Mouse (Mus musculus): ENCODE results near the gene Tnfsf14. TPM values are rescaled to one million over a fixed set of nuclear protein-coding genes. Genes with fewer than 3 reads are reported as not detected.

Tnfsf14 gene
- total RNA-seq, 1 experiment, result 0.13 TPM

DNA sequence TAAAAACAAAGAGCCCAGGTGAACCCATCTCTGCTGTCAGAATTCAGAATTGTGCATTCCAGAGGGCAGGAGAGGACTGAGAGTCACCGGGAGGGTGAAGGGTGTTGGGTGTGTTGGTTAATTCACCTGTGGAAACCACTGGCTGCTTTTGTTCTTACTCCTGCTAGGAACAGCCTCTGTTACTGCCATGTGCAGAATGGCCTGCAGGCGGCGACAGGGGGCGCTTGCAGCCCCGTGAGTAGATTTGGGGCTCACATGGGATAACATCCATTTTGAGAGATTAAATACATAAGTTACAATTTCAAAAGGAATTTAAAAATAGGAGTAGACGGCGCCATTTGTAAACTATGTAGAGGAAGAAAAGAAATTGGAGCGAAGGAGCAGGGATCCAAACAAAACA, 13.6 kb downstream of the Tnfsf14 start:
- Histone ChIP-seq H3K4me1 (ENCODE audit: control insufficient read depth in 2 of 2, insufficient read depth in 2 of 2, low read length in 2 of 2, poor library complexity in 1 of 2) (no peaks in the 10 kb centered on the region), H3K9ac (ENCODE audit: insufficient read depth, low read depth, low read length, poor library complexity, severe bottlenecking) (no peak overlapping the region), H3K9me3 (ENCODE audit: control insufficient read depth, insufficient read depth, low read depth, low read length) (no peaks in the 10 kb centered on the region), H3K4me3 (ENCODE audit: insufficient read depth in 1 of 2, low read depth in 1 of 2, low read length in 2 of 2, poor library complexity in 1 of 2, severe bottlenecking in 1 of 2) (no peak overlapping the region), H3K36me3 (ENCODE audit: control insufficient read depth, insufficient read depth, low read length, poor library complexity, severe bottlenecking) (no peaks in the 10 kb centered on the region), H3K27ac (ENCODE audit: insufficient read depth, low read depth, low read length, poor library complexity, severe bottlenecking) (no peak overlapping the region)
- in situ Hi-C loops (cut with MboI; ENCODE audit: low sequenced_read_pairs in 2 of 2, unreplicated experiment in 2 of 2), result no loop called here
- peak; percentile 26 for DNase-seq (ENCODE audit: low read depth, low spot score)
- TF ChIP-seq MAFK (IDR thresholded peaks at IDR 0.05; ENCODE audit: insufficient read depth, low read depth, low read length) (no peak), ZNF384 (IDR thresholded peaks at IDR 0.05; ENCODE audit: low read depth, low read length) (no peak), CHD2 (IDR thresholded peaks at IDR 0.05; ENCODE audit: low read depth, low read length) (no peak), HCFC1 (IDR thresholded peaks at IDR 0.05; ENCODE audit: borderline replicate concordance, insufficient read depth, low read length) (no peak), ZC3H11A (IDR thresholded peaks at IDR 0.05; ENCODE audit: borderline replicate concordance, low read depth, low read length) (no peak)

DNA sequence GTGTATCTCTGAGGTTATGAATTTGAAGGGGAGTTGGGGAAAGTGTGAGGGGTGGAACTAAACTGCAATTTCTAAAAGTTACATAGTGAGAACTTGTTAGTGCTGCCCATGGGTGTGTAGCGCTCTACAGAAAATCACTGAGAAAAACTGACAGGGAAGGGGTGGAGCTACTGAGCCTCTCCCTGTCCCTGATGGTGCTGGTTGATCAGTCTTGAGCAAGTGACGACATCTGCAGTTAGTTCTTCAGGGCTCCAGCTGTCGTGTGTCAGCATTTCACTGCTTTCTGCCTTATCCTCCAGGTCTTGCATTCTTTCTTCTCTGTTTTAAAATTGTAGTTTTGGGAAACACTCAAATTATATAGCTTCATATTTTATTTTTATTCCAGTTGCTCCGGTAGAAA, 20.6 kb downstream of the Tnfsf14 start:
- no peak for TF ChIP-seq ZC3H11A (IDR thresholded peaks at IDR 0.05; ENCODE audit: borderline replicate concordance, low read depth, low read length)
- TF ChIP-seq CHD2 (IDR thresholded peaks at IDR 0.05; ENCODE audit: low read depth, low read length), result no peak
- TF ChIP-seq MAFK (IDR thresholded peaks at IDR 0.05; ENCODE audit: insufficient read depth, low read depth, low read length), result no peak
- TF ChIP-seq ZNF384 (IDR thresholded peaks at IDR 0.05; ENCODE audit: low read depth, low read length), result no peak
- no peak for TF ChIP-seq HCFC1 (IDR thresholded peaks at IDR 0.05; ENCODE audit: borderline replicate concordance, insufficient read depth, low read length)
- DNase-seq (ENCODE audit: low read depth, low spot score), result no peak

DNA sequence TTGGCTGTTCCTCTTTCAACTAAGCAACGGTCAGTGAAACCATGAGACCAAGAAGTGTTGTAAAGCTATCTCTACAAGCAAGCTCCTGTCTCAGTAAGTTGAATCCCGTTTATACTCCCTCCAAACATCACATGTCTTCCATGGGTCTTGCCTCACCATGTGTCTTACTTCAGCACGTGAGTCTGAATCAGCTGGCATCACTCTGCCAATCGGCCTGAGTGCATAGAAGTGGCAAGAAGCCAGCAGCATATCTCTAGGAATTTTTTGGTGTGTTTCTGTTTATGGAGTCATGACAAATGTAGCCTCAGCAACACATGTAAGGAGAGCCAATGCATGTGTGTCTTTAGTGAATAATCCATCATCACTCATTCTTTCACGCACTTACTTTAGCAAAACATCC, 21.6 kb downstream of the Tnfsf14 start:
- Histone ChIP-seq H3K4me3 (ENCODE audit: insufficient read depth in 1 of 2, low read depth in 1 of 2, low read length in 2 of 2, poor library complexity in 1 of 2, severe bottlenecking in 1 of 2) (no peak overlapping the region), H3K4me1 (ENCODE audit: control insufficient read depth in 2 of 2, insufficient read depth in 2 of 2, low read length in 2 of 2, poor library complexity in 1 of 2) (peaks cover 0 to 2% of the 10 kb centered on the region in 2 experiments; a peak in 1 of 4 replicates), H3K9me3 (ENCODE audit: control insufficient read depth, insufficient read depth, low read depth, low read length) (no peaks in the 10 kb centered on the region), H3K27ac (ENCODE audit: insufficient read depth, low read depth, low read length, poor library complexity, severe bottlenecking) (no peak overlapping the region), H3K36me3 (ENCODE audit: control insufficient read depth, insufficient read depth, low read length, poor library complexity, severe bottlenecking) (no peaks in the 10 kb centered on the region), H3K9ac (ENCODE audit: insufficient read depth, low read depth, low read length, poor library complexity, severe bottlenecking) (no peak overlapping the region)
- no peak for DNase-seq (ENCODE audit: low read depth, low spot score)
- TF ChIP-seq HCFC1 (IDR thresholded peaks at IDR 0.05; ENCODE audit: borderline replicate concordance, insufficient read depth, low read length) (no peak), ZNF384 (IDR thresholded peaks at IDR 0.05; ENCODE audit: low read depth, low read length) (no peak)
- in situ Hi-C loops (cut with MboI; ENCODE audit: low sequenced_read_pairs in 2 of 2, unreplicated experiment in 2 of 2), result no loop called here

More for the DNA sequence above, 20.6 kb downstream of the Tnfsf14 start:
- Histone ChIP-seq H3K36me3 (ENCODE audit: control insufficient read depth, insufficient read depth, low read length, poor library complexity, severe bottlenecking) (no peaks in the 10 kb centered on the region), H3K27ac (ENCODE audit: insufficient read depth, low read depth, low read length, poor library complexity, severe bottlenecking) (no peak overlapping the region), H3K4me3 (ENCODE audit: insufficient read depth in 1 of 2, low read depth in 1 of 2, low read length in 2 of 2, poor library complexity in 1 of 2, severe bottlenecking in 1 of 2) (no peak overlapping the region), H3K9ac (ENCODE audit: insufficient read depth, low read depth, low read length, poor library complexity, severe bottlenecking) (no peak overlapping the region), H3K9me3 (ENCODE audit: control insufficient read depth, insufficient read depth, low read depth, low read length) (no peaks in the 10 kb centered on the region), H3K4me1 (ENCODE audit: control insufficient read depth in 2 of 2, insufficient read depth in 2 of 2, low read length in 2 of 2, poor library complexity in 1 of 2) (peaks cover 0 to 2% of the 10 kb centered on the region in 2 experiments; a peak in 1 of 4 replicates)
- in situ Hi-C loops (cut with MboI; ENCODE audit: low sequenced_read_pairs in 2 of 2, unreplicated experiment in 2 of 2), result no loop called here

DNA sequence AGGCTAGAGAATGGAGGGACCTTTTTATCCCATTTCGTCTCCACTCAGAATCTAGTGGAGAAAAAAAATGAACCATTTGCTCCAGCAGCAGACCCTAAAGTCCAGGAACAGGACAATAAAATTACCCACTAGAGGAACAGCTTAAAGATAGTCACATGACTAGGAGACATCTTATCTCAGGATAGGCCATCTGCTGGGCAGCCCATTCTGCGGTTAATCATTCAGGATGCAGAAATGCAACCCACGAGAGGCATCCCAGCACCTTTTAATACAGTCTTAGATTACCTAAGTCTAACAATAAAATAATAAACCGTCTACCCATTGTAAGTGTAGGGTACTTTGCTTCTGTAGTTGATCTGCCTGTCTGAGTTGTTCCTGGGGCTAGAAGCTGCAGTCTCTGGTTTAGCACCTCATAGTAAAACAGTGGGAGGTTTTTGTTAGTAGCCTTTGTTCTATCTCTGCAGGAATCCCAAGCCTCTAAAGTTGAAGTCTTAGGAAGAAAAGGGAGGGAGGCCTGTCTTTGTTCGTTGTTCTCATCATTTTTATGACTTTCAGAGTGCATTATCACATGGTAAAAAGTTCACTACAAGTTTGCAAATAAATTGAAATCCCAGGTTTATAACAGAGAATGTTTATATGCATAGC, 23.2 kb downstream of the Tnfsf14 start:
- H3K4me3 ChIP-seq (ENCODE audit: insufficient read depth in 1 of 2, low read depth in 1 of 2, low read length in 2 of 2, poor library complexity in 1 of 2, severe bottlenecking in 1 of 2), result no peak overlapping the region
- H3K36me3 ChIP-seq (ENCODE audit: control insufficient read depth, insufficient read depth, low read length, poor library complexity, severe bottlenecking), result no peaks in the 10 kb centered on the region
- peak; percentile 29 for DNase-seq (ENCODE audit: low read depth, low spot score)
- H3K9ac ChIP-seq (ENCODE audit: insufficient read depth, low read depth, low read length, poor library complexity, severe bottlenecking), result no peak overlapping the region
- in situ Hi-C loops (cut with MboI; ENCODE audit: low sequenced_read_pairs in 2 of 2, unreplicated experiment in 2 of 2), result no loop called here
- TF ChIP-seq HCFC1 (IDR thresholded peaks at IDR 0.05; ENCODE audit: borderline replicate concordance, insufficient read depth, low read length), result no peak
- no peak for TF ChIP-seq CHD2 (IDR thresholded peaks at IDR 0.05; ENCODE audit: low read depth, low read length)
- no peak for TF ChIP-seq ZNF384 (IDR thresholded peaks at IDR 0.05; ENCODE audit: low read depth, low read length)
- no peak for TF ChIP-seq ZC3H11A (IDR thresholded peaks at IDR 0.05; ENCODE audit: borderline replicate concordance, low read depth, low read length)
- TF ChIP-seq MAFK (IDR thresholded peaks at IDR 0.05; ENCODE audit: insufficient read depth, low read depth, low read length), result no peak
- no peaks in the 10 kb centered on the region for H3K9me3 ChIP-seq (ENCODE audit: control insufficient read depth, insufficient read depth, low read depth, low read length)
- peaks cover 0 to 6% of the 10 kb centered on the region in 2 experiments; a peak in 1 of 4 replicates for H3K4me1 ChIP-seq (ENCODE audit: control insufficient read depth in 2 of 2, insufficient read depth in 2 of 2, low read length in 2 of 2, poor library complexity in 1 of 2)
- H3K27ac ChIP-seq (ENCODE audit: insufficient read depth, low read depth, low read length, poor library complexity, severe bottlenecking), result no peak overlapping the region

Data from ES-E14 (cell line).